Mouse (Mus musculus): ENCODE data around the gene Mroh7. TPM values are rescaled to one million over a fixed set of nuclear protein-coding genes. Genes with fewer than 3 reads are reported as not detected.

Mroh7 gene
- polyA plus RNA-seq, 1 experiment from 2014 or later: 0.45 TPM

Other genes starting within 250 kb of the Mroh7 start
- gene Bsnd, start 238.6 kb downstream of the Mroh7 start, polyA plus RNA-seq (2014; fragmentation: Nextera tagmentation; extraction: Ambion mirVana): not detected in 2 replicates
- 10.4 and 12.0 TPM in 2 replicates for gene Dhcr24, start 169.9 kb downstream of the Mroh7 start, polyA plus RNA-seq (2014; fragmentation: Nextera tagmentation; extraction: Ambion mirVana)
- not detected in 2 replicates for gene Lexm, start 113.7 kb downstream of the Mroh7 start, polyA plus RNA-seq (2014; fragmentation: Nextera tagmentation; extraction: Ambion mirVana)
- gene Ttc22, start 108.5 kb downstream of the Mroh7 start, polyA plus RNA-seq (2014; fragmentation: Nextera tagmentation; extraction: Ambion mirVana): 0.62 and 0.80 TPM in 2 replicates
- 10.6 TPM in 2 replicates for gene Pars2, start 79.9 kb downstream of the Mroh7 start, polyA plus RNA-seq (2014; fragmentation: Nextera tagmentation; extraction: Ambion mirVana)
- gene Ttc4, start 52.0 kb downstream of the Mroh7 start, polyA plus RNA-seq (2014; fragmentation: Nextera tagmentation; extraction: Ambion mirVana): 52.0 and 54.4 TPM in 2 replicates
- gene Fam151a, start 3.0 kb upstream of the Mroh7 start, polyA plus RNA-seq (2014; fragmentation: Nextera tagmentation; extraction: Ambion mirVana): 0.13 and 0.32 TPM in 2 replicates
- 5.0 and 6.0 TPM in 2 replicates for gene Acot11, start 74.1 kb upstream of the Mroh7 start, polyA plus RNA-seq (2014; fragmentation: Nextera tagmentation; extraction: Ambion mirVana)
- 36.7 and 43.3 TPM in 2 replicates for gene Ssbp3, start 179.8 kb upstream of the Mroh7 start, polyA plus RNA-seq (2014; fragmentation: Nextera tagmentation; extraction: Ambion mirVana)

Data from heart, embryonic 14.5 days (tissue).